ENCODE assay signal across 1 mouse cellular context in the genomic region with DNA sequence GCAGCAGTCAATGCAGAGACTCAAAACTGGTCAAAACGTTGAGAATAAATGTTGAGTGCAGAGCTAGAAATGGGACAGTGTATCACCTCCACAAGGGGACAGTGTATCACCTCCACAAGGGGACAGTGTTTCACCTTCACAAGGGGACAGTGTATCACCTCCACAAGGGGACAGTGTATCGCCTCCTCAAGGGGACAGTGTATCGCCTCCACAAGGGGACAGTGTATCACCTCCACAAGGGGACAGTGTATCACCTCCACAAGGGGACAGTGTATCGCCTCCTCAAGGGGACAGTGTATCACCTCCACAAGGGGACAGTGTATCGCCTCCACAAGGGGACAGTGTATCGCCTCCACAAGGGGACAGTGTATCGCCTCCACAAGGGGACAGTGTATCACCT.
TF ChIP-seq lines count a peak whose summit lies in the region.

No protein-coding gene starts in this region.

TF ChIP-seq in MEL, 35 proteins besides CTCF, POLR2A, EP300 and RAD21:
- TF ChIP-seq SMC3 (IDR thresholded peaks at IDR 0.05; ENCODE audit: low read depth, low read length) = peak; percentile 18
